Mouse (Mus musculus) ES-Bruce4 (cell line): ENCODE measurements around the gene Med25.

Experiments used
- CTCF ChIP-seq: IDR thresholded peaks from one replicate; pipeline ENCODE4 v1.8.1; 2011; ENCODE audit warnings: low read depth, low read length
- POLR2A ChIP-seq: IDR thresholded peaks from one replicate; pipeline ENCODE4 v1.8.1; 2011; ENCODE audit warnings: low read length; ENCODE audit not compliant: insufficient read depth

DNA sequence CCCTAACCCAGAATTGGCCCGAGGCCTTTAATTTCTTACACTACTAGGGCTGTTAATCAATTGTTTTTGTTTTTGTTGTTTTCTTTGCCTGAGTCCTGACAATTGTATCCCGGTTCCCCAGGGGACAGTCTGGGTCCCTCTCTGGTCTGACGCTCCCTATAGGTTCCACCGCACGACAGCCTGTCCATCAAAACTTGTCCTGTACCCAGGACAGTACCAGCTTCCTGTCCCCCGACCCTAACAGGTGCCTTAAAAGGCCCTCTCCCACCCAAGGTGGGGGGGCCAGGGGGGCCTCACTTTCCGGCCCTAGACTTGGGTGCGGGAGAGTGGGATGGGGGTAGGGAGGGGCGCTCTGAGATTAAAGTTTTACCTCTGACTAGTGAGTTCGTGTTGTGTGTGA, 37.5 kb downstream of the Med25 start:
- no peak for TF ChIP-seq POLR2A
- no peak for TF ChIP-seq CTCF
